Mouse (Mus musculus) granulocyte monocyte progenitor cell, adult 5-6 weeks (primary cell): ENCODE measurements around the gene Fxyd1. TPM values are rescaled to one million over a fixed set of nuclear protein-coding genes. Genes with fewer than 3 reads are reported as not detected.

Experiments used
- ATAC-seq: replicated peaks from 2 replicates; pipeline ENCODE4 v1.8.0; 2016; ENCODE audit warnings: mild to moderate bottlenecking, moderate TSS enrichment, inconsistent platforms; ENCODE audit not compliant: poor library complexity, severe bottlenecking
- total RNA-seq, 2 experiments: library from RNA; stranded (forward) in 1 of 2; stranded (reverse) in 1 of 2; fragments of 200-712, 200-1000 nt in 1 of 2; fragments of >200 nt in 1 of 2; fragmentation: Nextera tagmentation in 1 of 2; gene quantifications; 2 replicates each; pipeline ENCODE4 v1.2.3; 2014 to 2017

Fxyd1 gene
- total RNA-seq, 2 experiments from 2014 or later, result not detected

GRCm38 (mm10) chr7:31053882-31054447 lies 3.0 kb downstream of the Fxyd1 start:
- no peak for ATAC-seq

- peak; percentile 37 for ATAC-seq
Observed at GRCm38 (mm10) chr7:31052636-31053434, 4.2 kb downstream of the Fxyd1 start.

GRCm38 (mm10) chr7:31052251-31052635 lies 4.8 kb downstream of the Fxyd1 start:
- ATAC-seq, result no peak

GRCm38 (mm10) chr7:31051321-31052021 lies 5.5 kb downstream of the Fxyd1 start, which contains the start of gene Fxyd7:
Fxyd7 (minus strand) TSS chr7:31051467.
- ATAC-seq, result peak; percentile 28

- no peak for ATAC-seq
Observed at GRCm38 (mm10) chr7:31050921-31051320, 6.1 kb downstream of the Fxyd1 start.

- ATAC-seq, result no peak
Observed at GRCm38 (mm10) chr7:31050487-31050886, 6.5 kb downstream of the Fxyd1 start.

GRCm38 (mm10) chr7:31049846-31050281 lies 7.1 kb downstream of the Fxyd1 start:
- peak; percentile 18 for ATAC-seq

GRCm38 (mm10) chr7:31049135-31049845 lies 7.7 kb downstream of the Fxyd1 start:
- ATAC-seq, result no peak

GRCm38 (mm10) chr7:31042431-31042910 lies 14.5 kb downstream of the Fxyd1 start, which contains the start of gene Fxyd5:
Fxyd5 (minus strand) TSS chr7:31042481.
- ATAC-seq, result no peak

GRCm38 (mm10) chr7:31041662-31042315 lies 15.2 kb downstream of the Fxyd1 start:
- ATAC-seq, result peak; percentile 80

- ATAC-seq, result no peak
Observed at GRCm38 (mm10) chr7:31041023-31041407, 16.0 kb downstream of the Fxyd1 start.

GRCm38 (mm10) chr7:31040281-31041022 lies 16.5 kb downstream of the Fxyd1 start:
- no peak for ATAC-seq

- no peak for ATAC-seq
Observed at GRCm38 (mm10) chr7:31039011-31039410, 18.0 kb downstream of the Fxyd1 start.

- ATAC-seq, result no peak
Observed at GRCm38 (mm10) chr7:31037675-31038074, 19.3 kb downstream of the Fxyd1 start.

- peak; percentile 55 for ATAC-seq
Observed at GRCm38 (mm10) chr7:31036917-31037316, 20.1 kb downstream of the Fxyd1 start.

GRCm38 (mm10) chr7:31035291-31035690 lies 21.7 kb downstream of the Fxyd1 start:
- no peak for ATAC-seq

GRCm38 (mm10) chr7:31034789-31035188 lies 22.2 kb downstream of the Fxyd1 start:
- no peak for ATAC-seq

- peak; percentile 68 for ATAC-seq
Observed at GRCm38 (mm10) chr7:31033409-31034165, 23.4 kb downstream of the Fxyd1 start.
